Mouse (Mus musculus) heart, adult 2 months (tissue): Measurements from ENCODE around the gene Pipox. TPM values are rescaled to one million over a fixed set of nuclear protein-coding genes. Genes with fewer than 3 reads are reported as not detected.

ENCODE experiments used
- DNase-seq, 2 experiments: peaks; one replicate each; pipeline ENCODE4 v3.0.0; 2021
- H3K27ac ChIP-seq: fragments of 200-600 bp; 2 replicates; pipeline ENCODE4 v1.8.1; 2022
- H3K27me3 ChIP-seq: fragments of 200-500 bp; 2 replicates; pipeline ENCODE4 v1.6.1; 2012; ENCODE audit warnings: mild to moderate bottlenecking, low read length, inconsistent platforms, mixed read lengths; ENCODE audit not compliant: control insufficient read depth, insufficient read depth
- H3K36me3 ChIP-seq: fragments of 200-500 bp; 2 replicates; pipeline ENCODE4 v1.6.1; 2012; ENCODE audit warnings: low read length, inconsistent platforms; ENCODE audit not compliant: control insufficient read depth, insufficient read depth
- H3K4me1 ChIP-seq: fragments of 200-500 bp; 2 replicates; pipeline ENCODE4 v1.6.1; 2011; ENCODE audit warnings: low read length; ENCODE audit not compliant: control insufficient read depth, insufficient read depth
- H3K4me3 ChIP-seq: fragments of 200-600 bp; 2 replicates; pipeline ENCODE4 v1.8.1; 2022
- H3K79me2 ChIP-seq: fragments of 200-500 bp; replicated peaks from 2 replicates; pipeline ENCODE4 v1.6.1; 2012; ENCODE audit warnings: mild to moderate bottlenecking, inconsistent platforms, low read length, moderate library complexity, mixed read lengths; ENCODE audit not compliant: control insufficient read depth, insufficient read depth
- H3K9ac ChIP-seq: fragments of 200-500 bp; 2 replicates; pipeline ENCODE4 v1.6.1; 2012; ENCODE audit warnings: low read depth, mild to moderate bottlenecking, control low read depth, inconsistent platforms, low read length, mixed read lengths
- CTCF ChIP-seq: fragments of 200-600 bp; IDR thresholded peaks from 2 replicates; pipeline ENCODE4 v1.8.1; 2022; ENCODE audit warnings: antibody characterized with exemption, mild to moderate bottlenecking, moderate library complexity
- EP300 ChIP-seq: fragments of 200-500 bp; IDR thresholded peaks from 2 replicates; pipeline ENCODE4 v1.6.1; 2011; ENCODE audit warnings: low read depth, low read length, control low read depth; ENCODE audit not compliant: insufficient read depth
- POLR2A ChIP-seq: fragments of 200-500 bp; IDR thresholded peaks from 2 replicates; pipeline ENCODE4 v1.6.1; 2011; ENCODE audit warnings: mild to moderate bottlenecking, low read depth, low read length, control low read depth; ENCODE audit not compliant: insufficient read depth
- WGBS: fragments of 180-500 bp; shearing (Covaris S2); methylation state at CpG from one replicate; pipeline ENCODE4 v1.1.7; 2018; 5-methylcytosine and 5-hydroxymethylcytosine counted together
- intact Hi-C: fragments of 180-260 bp; cut with DNase I; formaldehyde crosslinking; loops from one replicate; pipeline ENCODE4 v1.15.1; 2025
- polyA plus RNA-seq: library from polyadenylated mRNA; depleted of rRNA; stranded (reverse); fragments of >200 nt; gene quantifications from 2 replicates; pipeline ENCODE4 v1.2.3, GENCODE M21; 2012
- total RNA-seq, 2 experiments: library from RNA; stranded (reverse); gene quantifications; 2 replicates each; pipeline ENCODE4 v1.2.3; 2021

Pipox gene
- total and polyA plus RNA-seq, 3 experiments = 0.47 to 0.77 (median 0.52) TPM

DNA sequence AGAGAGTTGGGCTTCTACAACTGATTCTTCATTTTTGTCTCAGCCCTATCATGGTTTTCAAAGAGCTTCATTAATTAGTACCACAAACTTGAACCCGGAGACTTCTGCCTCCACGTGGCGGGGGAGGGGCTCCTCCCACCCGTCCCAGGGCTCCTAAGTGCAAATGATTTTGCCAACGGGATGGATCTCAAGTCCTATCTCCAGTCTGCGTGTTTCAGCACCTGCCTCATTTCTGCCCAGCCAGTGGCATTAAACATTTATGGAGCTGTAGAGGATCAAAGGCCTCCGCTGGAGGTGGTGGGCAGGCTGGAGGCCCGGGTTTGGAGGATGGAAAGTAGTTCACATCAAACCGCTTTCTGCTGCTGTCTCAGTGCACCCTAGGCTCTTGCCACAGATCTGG lies 32.8 kb upstream of the Pipox start:
- Histone ChIP-seq H3K79me2 (no peaks in the 10 kb centered on the region), H3K27ac (no peak overlapping the region), H3K36me3 (no peaks in the 10 kb centered on the region), H3K4me3 (no peak overlapping the region), H3K9ac (no peak overlapping the region), H3K4me1 (no peaks in the 10 kb centered on the region), H3K27me3 (peaks cover 7% of the 10 kb centered on the region)
- intact Hi-C loops = no loop called here
- WGBS = 26% methylated on average over 9 of the region's 9 CpGs
- TF ChIP-seq EP300 (no peak), POLR2A (no peak), CTCF (no peak)
- no peak for DNase-seq

DNA sequence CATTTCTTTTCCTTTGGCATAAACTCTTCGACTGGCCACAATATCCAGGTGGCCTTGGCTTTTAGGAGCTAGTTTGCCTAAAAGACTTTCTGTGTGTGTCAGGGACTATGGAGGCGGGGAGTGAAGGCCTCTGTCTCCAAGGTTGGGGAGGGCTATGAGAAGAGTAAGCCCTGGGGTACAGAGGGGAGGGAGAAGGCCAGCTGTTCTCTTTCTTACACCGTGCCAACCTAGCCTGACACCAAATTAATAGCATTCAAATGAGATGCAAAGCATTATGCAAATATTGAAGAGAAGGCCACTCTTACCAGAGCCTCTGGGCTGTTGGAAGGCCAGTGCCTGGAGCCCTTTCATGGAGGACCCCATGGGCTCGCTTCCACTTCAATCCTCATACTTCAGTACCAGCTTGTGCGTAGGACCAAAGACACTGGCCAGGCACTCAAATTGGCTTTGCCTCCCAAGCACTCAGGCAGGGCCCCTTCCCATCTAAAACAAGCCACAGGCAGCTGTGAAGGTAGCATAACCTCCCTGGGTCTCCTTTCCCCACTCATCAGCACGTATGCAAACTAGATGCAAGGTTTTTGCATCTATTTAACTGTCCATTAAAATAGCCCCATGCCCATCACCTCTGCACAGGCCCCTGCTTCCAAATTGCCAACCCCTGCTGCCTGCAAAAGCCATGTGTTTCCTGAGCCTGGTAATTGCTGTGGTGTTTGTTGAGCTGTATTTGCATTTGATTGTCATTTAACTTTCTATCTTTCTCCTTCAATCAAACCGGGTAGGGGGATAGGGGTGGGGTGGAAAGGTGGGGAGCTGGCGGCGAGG lies 32.2 kb upstream of the Pipox start:
- intact Hi-C loops = no loop called here
- WGBS = 46% methylated on average over 9 of the region's 9 CpGs
- no peak overlapping the region for H3K4me3 ChIP-seq
- no peaks in the 10 kb centered on the region for H3K4me1 ChIP-seq
- H3K9ac ChIP-seq = no peak overlapping the region
- H3K27ac ChIP-seq = no peak overlapping the region
- TF ChIP-seq EP300 (no peak), CTCF (no peak), POLR2A (no peak)
- no peaks in the 10 kb centered on the region for H3K79me2 ChIP-seq
- H3K27me3 ChIP-seq = peaks cover 2% of the 10 kb centered on the region; the same call in 1 of the 2 replicates
- no peak for DNase-seq
- H3K36me3 ChIP-seq = no peaks in the 10 kb centered on the region

DNA sequence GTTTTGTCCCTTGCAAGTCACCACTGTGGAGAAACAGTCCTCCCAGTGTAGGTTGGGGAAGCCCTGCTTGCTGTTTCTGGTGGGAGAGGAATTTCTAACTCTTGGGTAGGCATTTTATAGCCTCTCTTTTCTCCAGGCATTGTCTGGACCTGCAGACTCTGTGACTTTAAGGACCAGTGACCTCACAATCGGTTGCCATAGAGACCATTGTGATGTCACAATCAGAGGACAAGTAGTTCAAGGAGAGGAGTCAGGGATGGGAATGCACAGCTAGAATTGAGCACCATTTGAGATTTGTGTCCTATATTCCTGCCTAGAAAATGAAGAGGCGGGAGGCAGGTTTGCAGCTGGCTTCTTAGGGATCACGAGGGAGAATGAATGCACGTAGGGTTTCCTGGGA lies 29.4 kb upstream of the Pipox start:
- intact Hi-C loops = no loop called here
- TF ChIP-seq EP300 (no peak), POLR2A (no peak), CTCF (no peak)
- no peaks in the 10 kb centered on the region for H3K4me1 ChIP-seq
- no peaks in the 10 kb centered on the region for H3K79me2 ChIP-seq
- no peaks in the 10 kb centered on the region for H3K36me3 ChIP-seq
- no peak for DNase-seq
- H3K27me3 ChIP-seq = no peaks in the 10 kb centered on the region
- H3K4me3 ChIP-seq = no peak overlapping the region
- WGBS = 83% methylated on average over 4 of the region's 4 CpGs
- no peak overlapping the region for H3K9ac ChIP-seq
- no peak overlapping the region for H3K27ac ChIP-seq

DNA sequence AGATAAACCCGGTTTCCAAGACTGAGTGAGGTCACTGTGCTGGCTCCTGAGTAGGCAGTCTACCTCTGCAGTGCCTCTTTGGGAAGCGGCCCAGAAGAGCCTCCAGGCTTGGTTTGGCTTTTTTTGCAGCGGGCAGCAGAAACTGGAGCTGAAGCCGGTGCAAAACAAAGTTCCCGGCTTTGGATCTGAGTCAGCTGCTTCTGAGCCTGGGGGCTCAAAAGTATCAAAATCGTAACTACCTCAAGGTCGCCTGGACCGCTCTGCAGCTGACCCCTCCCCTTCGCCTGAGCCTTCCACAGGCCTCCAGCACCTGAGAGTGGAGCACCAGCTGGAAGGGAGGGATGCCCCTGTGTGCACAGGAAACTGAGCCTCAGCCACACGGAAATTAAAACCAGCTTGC lies 23.3 kb upstream of the Pipox start:
- no peak overlapping the region for H3K27ac ChIP-seq

DNA sequence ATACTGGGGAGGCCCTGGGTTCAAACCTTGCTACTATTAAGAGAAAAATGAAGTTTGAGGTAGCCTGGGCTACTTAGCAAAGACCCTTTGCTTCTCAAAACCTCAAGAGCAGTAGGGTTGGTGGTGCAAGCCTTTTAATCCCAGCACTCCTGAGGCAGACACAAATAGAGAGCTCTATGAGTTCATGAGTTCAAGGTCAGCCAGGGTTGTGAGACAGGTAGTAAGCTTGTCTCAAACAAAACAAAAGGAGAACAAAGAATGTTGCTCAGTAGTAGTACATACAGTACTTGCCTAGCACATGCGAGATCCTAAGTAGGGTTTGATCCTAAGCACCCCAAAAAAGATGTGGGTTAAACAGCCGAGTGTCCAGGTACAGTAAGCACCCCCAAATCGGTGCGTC lies 22.8 kb upstream of the Pipox start:
- TF ChIP-seq CTCF = no peak
- no peak for TF ChIP-seq POLR2A
- no peak for TF ChIP-seq EP300
- no peak for DNase-seq
- intact Hi-C loops = loop anchor here (1.0 kb wide), 1 partner anchor 37 kb away; no protein-coding TSS in a partner anchor
- Histone ChIP-seq H3K4me1 (no peaks in the 10 kb centered on the region), H3K9ac (no peak overlapping the region), H3K27ac (no peak overlapping the region), H3K79me2 (no peaks in the 10 kb centered on the region), H3K36me3 (no peaks in the 10 kb centered on the region), H3K4me3 (no peak overlapping the region), H3K27me3 (peaks cover 6% of the 10 kb centered on the region; the same call in 1 of the 2 replicates)
- WGBS = 58% methylated on average over 4 of the region's 4 CpGs

More for the DNA sequence above, 23.3 kb upstream of the Pipox start:
- 55% methylated on average over 10 of the region's 10 CpGs for WGBS
- no peak overlapping the region for H3K4me3 ChIP-seq
- H3K79me2 ChIP-seq = no peaks in the 10 kb centered on the region
- H3K36me3 ChIP-seq = no peaks in the 10 kb centered on the region
- DNase-seq = no peak
- TF ChIP-seq POLR2A (no peak), EP300 (no peak), CTCF (no peak)
- intact Hi-C loops = no loop called here
- no peak overlapping the region for H3K9ac ChIP-seq
- peaks cover 6% of the 10 kb centered on the region; the same call in 1 of the 2 replicates for H3K27me3 ChIP-seq
- H3K4me1 ChIP-seq = no peaks in the 10 kb centered on the region

DNA sequence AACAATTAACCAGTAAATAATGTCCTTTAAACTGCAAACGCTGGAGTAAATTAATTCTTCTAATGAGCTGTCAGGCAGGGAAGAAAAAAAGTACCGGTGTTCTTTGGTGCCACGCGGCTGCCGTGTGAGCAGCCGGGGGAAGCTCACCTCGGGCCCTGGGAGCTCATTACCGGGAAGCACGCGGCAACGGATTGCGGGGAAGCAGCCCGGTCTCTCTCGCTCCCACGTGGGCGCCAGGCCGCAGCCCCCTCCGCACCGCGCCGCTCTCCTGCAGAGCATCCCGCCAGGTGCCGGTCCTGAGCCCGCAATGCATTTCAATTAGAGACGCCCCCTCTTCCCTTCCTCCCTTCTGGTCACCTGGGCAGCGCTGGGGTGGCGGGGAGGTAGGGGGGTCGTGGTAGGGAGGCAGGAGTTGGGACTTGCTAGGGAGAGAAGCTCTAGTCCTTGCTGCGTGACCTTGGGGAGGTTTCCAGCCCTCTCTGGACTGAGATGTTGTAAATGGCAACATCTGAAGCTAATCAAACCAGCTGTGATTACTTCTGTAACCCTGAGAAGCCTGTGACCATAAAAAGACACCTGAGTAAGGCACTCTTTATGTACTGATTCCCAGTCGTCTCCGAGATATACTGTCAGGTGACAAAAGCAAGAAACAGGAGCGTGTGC lies 20.8 kb upstream of the Pipox start:
- H3K9ac ChIP-seq = no peak overlapping the region
- WGBS = 9% methylated on average over 32 of the region's 32 CpGs
- intact Hi-C loops = no loop called here
- no peaks in the 10 kb centered on the region for H3K79me2 ChIP-seq
- TF ChIP-seq EP300 (no peak), CTCF (no peak), POLR2A (no peak)
- no peak overlapping the region for H3K4me3 ChIP-seq
- no peaks in the 10 kb centered on the region for H3K36me3 ChIP-seq
- H3K27ac ChIP-seq = no peak overlapping the region
- H3K27me3 ChIP-seq = peaks cover 6% of the 10 kb centered on the region; the same call in 1 of the 2 replicates
- DNase-seq = no peak
- H3K4me1 ChIP-seq = no peaks in the 10 kb centered on the region
